ENCODE assay signal across 23 mouse cellular contexts in the genomic region with DNA sequence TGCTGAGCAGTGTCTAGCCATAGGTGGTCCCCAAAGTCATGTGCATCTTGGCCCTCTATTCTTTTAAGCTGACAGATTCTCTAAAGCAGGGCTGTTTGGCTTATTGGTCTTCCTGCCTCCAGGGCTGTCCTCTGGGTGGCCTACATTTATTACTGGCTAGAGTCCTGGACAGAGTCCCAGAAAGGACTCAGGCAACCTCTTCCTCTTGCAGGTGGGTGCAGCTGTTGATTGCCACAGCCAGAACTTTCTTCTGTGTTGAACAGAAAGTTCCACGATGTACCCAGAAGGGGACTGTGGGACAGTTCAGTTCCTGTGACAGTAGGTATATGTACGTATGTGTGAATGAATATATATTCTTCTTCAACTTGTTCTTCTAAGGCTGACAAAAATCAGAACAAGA.
DNase-seq lines count a peak whose midpoint lies in the region; TF ChIP-seq lines count a peak whose summit lies in the region.
"Had no signal": no experiment of that assay in that cellular context is flagged by ENCODE, and none has a peak within 500 bp of the region (broad histone marks: within the 10 kb centered on the region; RNA-seq: fewer than 3 reads in every experiment).

No protein-coding gene starts in this region.

- intact Hi-C loops in heart, postnatal 25 days (cut with DNase I) = no loop called here

- H3K4me3 ChIP-seq in layer of hippocampus, adult 2 months = no peak overlapping the region
- H3K4me3 ChIP-seq: erythroblast, embryonic 14.5 days; liver, embryonic 12.5 days; stomach, embryonic 15.5 days had no signal

- H3K27ac ChIP-seq in layer of hippocampus, adult 2 months = no peak overlapping the region
- H3K27ac ChIP-seq: liver, embryonic 12.5 days; stomach, embryonic 15.5 days had no signal

- DNase-seq in heart, adult 8-10 months (ENCODE audit: low spot score) = peak; percentile 22
- no peak for DNase-seq in heart, postnatal 25 days (ENCODE audit: low spot score)
- peak; percentile 19 for DNase-seq in lung, postnatal 14 days
- no peak for DNase-seq in lung, postnatal 25 days (ENCODE audit: low spot score)
- DNase-seq in heart, postnatal 4 days = peak; percentile 26
- no peak for DNase-seq in layer of hippocampus, adult 2 months (ENCODE audit: low spot score in 2 of 2)
- no peak for DNase-seq in adrenal gland, postnatal 14 days
- DNase-seq: adrenal gland, postnatal 36 days; B cell, adult 2 months; cerebellum, adult 18-20 months; cerebellum, postnatal 10 days; kidney, adult 9 months; kidney, postnatal 25 days; layer of hippocampus, postnatal 36 days; left cerebral cortex, postnatal 4 days; liver, postnatal 0 days; midbrain, embryonic 14.5 days; right cerebral cortex, postnatal 14 days; thymus, adult 18-20 months; thymus, postnatal 25 days had no signal

- TF ChIP-seq CTCF in layer of hippocampus, adult 2 months (conservative IDR thresholded peaks at IDR 0.05) = no peak

Comparison
In these comparisons a context has a peak if more than half of its experiments do, and no peak if none do; other contexts are left out.
1. DNase-seq: peak in heart, adult 8-10 months (single experiment), lung, postnatal 14 days (single experiment) and heart, postnatal 4 days (single experiment); none in heart, postnatal 25 days (single experiment), lung, postnatal 25 days (single experiment), layer of hippocampus, adult 2 months (0 of 2) and adrenal gland, postnatal 14 days (single experiment).